Mouse (Mus musculus) liver, postnatal 0 days (tissue): ENCODE results near the gene Zfp827.

Experiments
- CTCF ChIP-seq: sonication (generic); IDR thresholded peaks from 2 replicates; pipeline ENCODE4 v1.5.1; 2016; ENCODE audit warnings: antibody characterized with exemption, low read depth
- EP300 ChIP-seq: IDR thresholded peaks from 2 replicates; pipeline ENCODE4 v1.6.1; 2016; ENCODE audit warnings: antibody characterized with exemption, low read depth, mild to moderate bottlenecking

GRCm38 (mm10) chr8:79139614-79140013 is 111.4 kb downstream of the Zfp827 start:
- TF ChIP-seq CTCF, result no peak
- TF ChIP-seq EP300, result no peak
